Comparison of ENCODE assay signal across 14 mouse cellular contexts in the genomic region with DNA sequence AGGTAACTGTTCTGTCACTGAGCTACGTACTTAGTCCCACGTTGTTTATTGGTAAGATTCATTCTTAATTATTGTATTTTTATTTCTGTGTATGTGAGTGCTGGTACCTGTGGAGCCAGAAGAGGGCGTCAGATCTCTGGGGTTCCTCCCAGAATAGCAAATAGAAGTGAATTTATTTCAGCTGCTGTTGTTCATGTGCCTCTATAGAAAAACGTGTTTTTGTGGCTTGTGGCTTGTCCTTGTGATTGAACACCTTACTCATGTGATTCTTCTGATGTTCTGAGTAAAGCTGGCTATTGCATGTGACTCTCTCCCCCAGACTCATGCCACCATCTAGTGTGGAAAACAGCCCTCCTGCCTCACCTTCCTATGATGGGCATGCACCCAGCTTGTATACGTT. TPM values are rescaled to one million over a fixed set of nuclear protein-coding genes. Genes with fewer than 3 reads are reported as not detected.
DNase-seq lines count a peak whose midpoint lies in the region.
"Had no signal": no experiment of that assay in that cellular context is flagged by ENCODE, and none has a peak within 500 bp of the region (broad histone marks: within the 10 kb centered on the region; RNA-seq: fewer than 3 reads in every experiment).

No protein-coding gene starts in this region.

- intact Hi-C loops in heart, postnatal 36 days (cut with DNase I), result loop anchor here (2.0 kb wide), 1 partner anchor 37 kb away; no protein-coding TSS in a partner anchor

- DNase-seq in heart, adult 11 months, result peak; percentile 80
- DNase-seq in heart, postnatal 36 days, result no peak
- peak; percentile 8 for DNase-seq in lung, postnatal 10 days
- no peak for DNase-seq in lung, postnatal 25 days (ENCODE audit: low spot score)
- DNase-seq in R1 (ENCODE audit: low read depth, low spot score), result peak; percentile 30
- peak; percentile 49 for DNase-seq in thymus, postnatal 25 days
- DNase-seq in cerebellum, adult 11-12 months, result no peak
- no peak for DNase-seq in testis, postnatal 10 days (ENCODE audit: low spot score)
- DNase-seq: adrenal gland, adult 2 months; cerebellum, adult 8-10 months; embryo, embryonic 11 days; layer of hippocampus, adult 9-11 months; liver, postnatal 0 days; retina, postnatal 1 day had no signal

RNA-seq across cellular contexts. Expression of a gene that starts 1.9 kb away (rescaled TPM):
- total RNA-seq in heart, postnatal 36 days (2021), result 10 to 100 TPM; 49.4 to 66.2 TPM

RNA-seq across cellular contexts. Expression of a gene that starts 39.6 kb away (rescaled TPM):
- total RNA-seq in heart, postnatal 36 days (2021), result 10 to 100 TPM; 24.9 to 31.0 TPM

Comparison
In these comparisons a context has a peak if more than half of its experiments do, and no peak if none do; other contexts are left out.
1. DNase-seq: peak in heart, adult 11 months (single experiment), lung, postnatal 10 days (single experiment), R1 (single experiment) and thymus, postnatal 25 days (single experiment); none in heart, postnatal 36 days (0 of 2), lung, postnatal 25 days (single experiment), cerebellum, adult 11-12 months (single experiment) and testis, postnatal 10 days (single experiment).